Mouse (Mus musculus): ENCODE measurements around the gene 4930455H04Rik. TPM values are rescaled to one million over a fixed set of nuclear protein-coding genes. Genes with fewer than 3 reads are reported as not detected.

The 4930455H04Rik gene
- polyA plus RNA-seq, 1 experiment, result not detected

DNA sequence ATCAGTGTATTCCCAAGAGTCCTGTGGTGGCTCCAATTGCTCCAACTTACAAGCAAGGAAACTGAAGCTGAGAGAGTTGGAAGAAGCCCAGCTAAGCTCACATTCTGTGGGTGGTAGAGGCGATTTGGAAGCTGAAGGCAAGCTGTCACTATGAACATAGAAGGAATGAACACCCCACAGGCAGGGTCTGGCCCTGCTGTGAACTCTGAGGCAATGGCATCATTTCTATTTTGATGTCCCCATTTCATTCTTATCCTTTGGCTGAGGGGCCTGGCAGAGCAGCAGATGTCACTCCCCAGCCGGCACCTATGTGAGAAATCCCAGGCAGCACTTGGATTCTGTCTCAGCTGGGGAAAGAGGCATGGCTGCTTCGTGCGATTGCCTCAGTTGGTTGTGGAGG is 24.6 kb upstream of the 4930455H04Rik start:
- TF ChIP-seq POLR2A (IDR thresholded peaks at IDR 0.05; ENCODE audit: insufficient read depth, low read depth, low read length), result no peak
- no peak for TF ChIP-seq CTCF (IDR thresholded peaks at IDR 0.05; ENCODE audit: insufficient read depth, low read depth, low read length)
- H3K27ac ChIP-seq (ENCODE audit: insufficient read depth, low read depth, low read length), result no peak overlapping the region
- H3K4me1 ChIP-seq (ENCODE audit: control insufficient read depth, insufficient read depth, low read length), result no peaks in the 10 kb centered on the region
- H3K4me3 ChIP-seq (ENCODE audit: insufficient read depth, low read depth, low read length), result no peak overlapping the region
- 86% methylated on average over 4 of the region's 4 CpGs for WGBS

- TF ChIP-seq POLR2A (IDR thresholded peaks at IDR 0.05; ENCODE audit: insufficient read depth, low read depth, low read length) (no peak), CTCF (IDR thresholded peaks at IDR 0.05; ENCODE audit: insufficient read depth, low read depth, low read length) (no peak)
- WGBS, result 92% methylated on average over 4 of the region's 4 CpGs
These were observed 21.6 kb upstream of the 4930455H04Rik start for GRCm38 (mm10) chr3:116946476-116946875.

GRCm38 (mm10) chr3:116950665-116951115 is 17.4 kb upstream of the 4930455H04Rik start:
- H3K4me3 ChIP-seq (ENCODE audit: insufficient read depth, low read depth, low read length), result no peak overlapping the region
- no peak overlapping the region for H3K27ac ChIP-seq (ENCODE audit: insufficient read depth, low read depth, low read length)
- no peak for TF ChIP-seq CTCF (IDR thresholded peaks at IDR 0.05; ENCODE audit: insufficient read depth, low read depth, low read length)
- TF ChIP-seq POLR2A (IDR thresholded peaks at IDR 0.05; ENCODE audit: insufficient read depth, low read depth, low read length), result no peak
- no peaks in the 10 kb centered on the region for H3K4me1 ChIP-seq (ENCODE audit: control insufficient read depth, insufficient read depth, low read length)
- 89% methylated on average over 6 of the region's 6 CpGs for WGBS

More at GRCm38 (mm10) chr3:116946476-116946875, 21.6 kb upstream of the 4930455H04Rik start:
- Histone ChIP-seq H3K27ac (ENCODE audit: insufficient read depth, low read depth, low read length) (no peak overlapping the region), H3K4me3 (ENCODE audit: insufficient read depth, low read depth, low read length) (no peak overlapping the region), H3K4me1 (ENCODE audit: control insufficient read depth, insufficient read depth, low read length) (no peaks in the 10 kb centered on the region)

GRCm38 (mm10) chr3:116951489-116951888 is 16.6 kb upstream of the 4930455H04Rik start:
- H3K4me3 ChIP-seq (ENCODE audit: insufficient read depth, low read depth, low read length), result no peak overlapping the region
- H3K27ac ChIP-seq (ENCODE audit: insufficient read depth, low read depth, low read length), result no peak overlapping the region
- TF ChIP-seq CTCF (IDR thresholded peaks at IDR 0.05; ENCODE audit: insufficient read depth, low read depth, low read length) (no peak), POLR2A (IDR thresholded peaks at IDR 0.05; ENCODE audit: insufficient read depth, low read depth, low read length) (no peak)
- no peaks in the 10 kb centered on the region for H3K4me1 ChIP-seq (ENCODE audit: control insufficient read depth, insufficient read depth, low read length)
- 95% methylated on average over 3 of the region's 3 CpGs for WGBS

- TF ChIP-seq CTCF (IDR thresholded peaks at IDR 0.05; ENCODE audit: insufficient read depth, low read depth, low read length) (no peak), POLR2A (IDR thresholded peaks at IDR 0.05; ENCODE audit: insufficient read depth, low read depth, low read length) (no peak)
- H3K4me1 ChIP-seq (ENCODE audit: control insufficient read depth, insufficient read depth, low read length), result no peaks in the 10 kb centered on the region
- 89% methylated on average over 8 of the region's 8 CpGs for WGBS
- no peak overlapping the region for H3K27ac ChIP-seq (ENCODE audit: insufficient read depth, low read depth, low read length)
- no peak overlapping the region for H3K4me3 ChIP-seq (ENCODE audit: insufficient read depth, low read depth, low read length)
These were observed 15.7 kb upstream of the 4930455H04Rik start for GRCm38 (mm10) chr3:116952242-116952899.

GRCm38 (mm10) chr3:116953366-116953765 is 14.7 kb upstream of the 4930455H04Rik start:
- Histone ChIP-seq H3K4me1 (ENCODE audit: control insufficient read depth, insufficient read depth, low read length) (no peaks in the 10 kb centered on the region), H3K27ac (ENCODE audit: insufficient read depth, low read depth, low read length) (no peak overlapping the region), H3K4me3 (ENCODE audit: insufficient read depth, low read depth, low read length) (no peak overlapping the region)
- TF ChIP-seq POLR2A (IDR thresholded peaks at IDR 0.05; ENCODE audit: insufficient read depth, low read depth, low read length), result no peak
- no peak for TF ChIP-seq CTCF (IDR thresholded peaks at IDR 0.05; ENCODE audit: insufficient read depth, low read depth, low read length)
- 88% methylated on average over 6 of the region's 6 CpGs for WGBS

- Histone ChIP-seq H3K4me3 (ENCODE audit: insufficient read depth, low read depth, low read length) (no peak overlapping the region), H3K27ac (ENCODE audit: insufficient read depth, low read depth, low read length) (no peak overlapping the region), H3K4me1 (ENCODE audit: control insufficient read depth, insufficient read depth, low read length) (no peaks in the 10 kb centered on the region)
- 75% methylated on average over 6 of the region's 6 CpGs for WGBS
- TF ChIP-seq POLR2A (IDR thresholded peaks at IDR 0.05; ENCODE audit: insufficient read depth, low read depth, low read length) (no peak), CTCF (IDR thresholded peaks at IDR 0.05; ENCODE audit: insufficient read depth, low read depth, low read length) (no peak)
These were observed 13.0 kb upstream of the 4930455H04Rik start for GRCm38 (mm10) chr3:116955061-116955460.

GRCm38 (mm10) chr3:116960414-116960813 is 7.7 kb upstream of the 4930455H04Rik start:
- H3K27ac ChIP-seq (ENCODE audit: insufficient read depth, low read depth, low read length), result no peak overlapping the region
- TF ChIP-seq CTCF (IDR thresholded peaks at IDR 0.05; ENCODE audit: insufficient read depth, low read depth, low read length) (no peak), POLR2A (IDR thresholded peaks at IDR 0.05; ENCODE audit: insufficient read depth, low read depth, low read length) (no peak)
- H3K4me1 ChIP-seq (ENCODE audit: control insufficient read depth, insufficient read depth, low read length), result no peaks in the 10 kb centered on the region
- WGBS, result 69% methylated on average over 2 of the region's 2 CpGs
- H3K4me3 ChIP-seq (ENCODE audit: insufficient read depth, low read depth, low read length), result no peak overlapping the region

- no peaks in the 10 kb centered on the region for H3K4me1 ChIP-seq (ENCODE audit: control insufficient read depth, insufficient read depth, low read length)
- no peak overlapping the region for H3K27ac ChIP-seq (ENCODE audit: insufficient read depth, low read depth, low read length)
- no peak for TF ChIP-seq POLR2A (IDR thresholded peaks at IDR 0.05; ENCODE audit: insufficient read depth, low read depth, low read length)
- TF ChIP-seq CTCF (IDR thresholded peaks at IDR 0.05; ENCODE audit: insufficient read depth, low read depth, low read length), result no peak
- 84% methylated on average over 15 of the region's 15 CpGs for WGBS
- no peak overlapping the region for H3K4me3 ChIP-seq (ENCODE audit: insufficient read depth, low read depth, low read length)
These were observed 6.5 kb upstream of the 4930455H04Rik start for GRCm38 (mm10) chr3:116961354-116962142.
